Mouse (Mus musculus): ENCODE measurements around the gene Ampd2. TPM values are rescaled to one million over a fixed set of nuclear protein-coding genes. Genes with fewer than 3 reads are reported as not detected.

Gene Ampd2
- polyA plus RNA-seq, 1 experiment from 2014 or later: 53.5 TPM

- Histone ChIP-seq H3K9me3 (ENCODE audit: control insufficient read depth, low read length) (no peaks in the 10 kb centered on the region), H3K4me2 (ENCODE audit: low read depth, low read length) (no peak overlapping the region), H3K36me3 (ENCODE audit: control insufficient read depth, insufficient read depth, low read length) (no peaks in the 10 kb centered on the region; the same call in 1 of the 2 replicates), H3K4me1 (ENCODE audit: control insufficient read depth, insufficient read depth, low read length) (peaks cover 3% of the 10 kb centered on the region; the same call in 1 of the 2 replicates), H3K27ac (ENCODE audit: low read depth, low read length) (no peak overlapping the region), H3K9ac (replicated peaks; ENCODE audit: low read depth, low read length) (no peak overlapping the region), H3K4me3 (ENCODE audit: low read depth, low read length) (no peak overlapping the region), H3K27me3 (ENCODE audit: control insufficient read depth, insufficient read depth, low read length) (no peaks in the 10 kb centered on the region)
- 68% methylated on average over 6 of the region's 6 CpGs for WGBS
- ATAC-seq (ENCODE audit: low read depth): no peak
Measured at GRCm38 (mm10) chr3:108102075-108102474, 15.6 kb upstream of the Ampd2 start.

- Histone ChIP-seq H3K4me1 (ENCODE audit: control insufficient read depth, insufficient read depth, low read length) (peaks cover 3% of the 10 kb centered on the region; the same call in 1 of the 2 replicates), H3K4me3 (ENCODE audit: low read depth, low read length) (no peak overlapping the region), H3K27me3 (ENCODE audit: control insufficient read depth, insufficient read depth, low read length) (no peaks in the 10 kb centered on the region), H3K36me3 (ENCODE audit: control insufficient read depth, insufficient read depth, low read length) (no peaks in the 10 kb centered on the region; the same call in 1 of the 2 replicates), H3K4me2 (ENCODE audit: low read depth, low read length) (no peak overlapping the region), H3K27ac (ENCODE audit: low read depth, low read length) (no peak overlapping the region), H3K9ac (replicated peaks; ENCODE audit: low read depth, low read length) (no peak overlapping the region), H3K9me3 (ENCODE audit: control insufficient read depth, low read length) (no peaks in the 10 kb centered on the region)
- no peak for ATAC-seq (ENCODE audit: low read depth)
- WGBS: 16% methylated on average over 3 of the region's 3 CpGs
Measured at GRCm38 (mm10) chr3:108101594-108101993, 15.1 kb upstream of the Ampd2 start.

- 83% methylated on average over 6 of the region's 6 CpGs for WGBS
- no peak overlapping the region for H3K27ac ChIP-seq (ENCODE audit: low read depth, low read length)
- ATAC-seq (ENCODE audit: low read depth): no peak
Measured at GRCm38 (mm10) chr3:108098316-108098715, 11.9 kb upstream of the Ampd2 start.

GRCm38 (mm10) chr3:108097656-108098055 is 11.2 kb upstream of the Ampd2 start:
- Histone ChIP-seq H3K4me1 (ENCODE audit: control insufficient read depth, insufficient read depth, low read length) (peaks cover 3% of the 10 kb centered on the region; the same call in 1 of the 2 replicates), H3K27ac (ENCODE audit: low read depth, low read length) (no peak overlapping the region), H3K9ac (replicated peaks; ENCODE audit: low read depth, low read length) (no peak overlapping the region), H3K4me3 (ENCODE audit: low read depth, low read length) (no peak overlapping the region), H3K36me3 (ENCODE audit: control insufficient read depth, insufficient read depth, low read length) (no peaks in the 10 kb centered on the region), H3K9me3 (ENCODE audit: control insufficient read depth, low read length) (no peaks in the 10 kb centered on the region), H3K27me3 (ENCODE audit: control insufficient read depth, insufficient read depth, low read length) (no peaks in the 10 kb centered on the region), H3K4me2 (ENCODE audit: low read depth, low read length) (no peak overlapping the region)
- no peak for ATAC-seq (ENCODE audit: low read depth)
- 94% methylated on average over 8 of the region's 8 CpGs for WGBS

More at GRCm38 (mm10) chr3:108098316-108098715, 11.9 kb upstream of the Ampd2 start:
- H3K4me1 ChIP-seq (ENCODE audit: control insufficient read depth, insufficient read depth, low read length): peaks cover 3% of the 10 kb centered on the region; the same call in 1 of the 2 replicates
- no peak overlapping the region for H3K9ac ChIP-seq (replicated peaks; ENCODE audit: low read depth, low read length)
- no peaks in the 10 kb centered on the region for H3K36me3 ChIP-seq (ENCODE audit: control insufficient read depth, insufficient read depth, low read length)
- H3K4me2 ChIP-seq (ENCODE audit: low read depth, low read length): no peak overlapping the region
- no peaks in the 10 kb centered on the region for H3K27me3 ChIP-seq (ENCODE audit: control insufficient read depth, insufficient read depth, low read length)
- no peak overlapping the region for H3K4me3 ChIP-seq (ENCODE audit: low read depth, low read length)
- no peaks in the 10 kb centered on the region for H3K9me3 ChIP-seq (ENCODE audit: control insufficient read depth, low read length)

- no peak for ATAC-seq (ENCODE audit: low read depth)
- Histone ChIP-seq H3K4me3 (ENCODE audit: low read depth, low read length) (no peak overlapping the region), H3K9me3 (ENCODE audit: control insufficient read depth, low read length) (no peaks in the 10 kb centered on the region), H3K36me3 (ENCODE audit: control insufficient read depth, insufficient read depth, low read length) (no peaks in the 10 kb centered on the region), H3K27me3 (ENCODE audit: control insufficient read depth, insufficient read depth, low read length) (no peaks in the 10 kb centered on the region), H3K9ac (replicated peaks; ENCODE audit: low read depth, low read length) (no peak overlapping the region), H3K4me1 (ENCODE audit: control insufficient read depth, insufficient read depth, low read length) (peaks cover 3% of the 10 kb centered on the region; the same call in 1 of the 2 replicates), H3K4me2 (ENCODE audit: low read depth, low read length) (no peak overlapping the region), H3K27ac (ENCODE audit: low read depth, low read length) (no peak overlapping the region)
- WGBS: 90% methylated on average over 10 of the region's 10 CpGs
Measured at GRCm38 (mm10) chr3:108096726-108097125, 10.3 kb upstream of the Ampd2 start.

- no peak overlapping the region for H3K4me2 ChIP-seq (ENCODE audit: low read depth, low read length)
- WGBS: 83% methylated on average over 8 of the region's 8 CpGs
- H3K27ac ChIP-seq (ENCODE audit: low read depth, low read length): no peak overlapping the region
- no peak for ATAC-seq (ENCODE audit: low read depth)
- H3K9me3 ChIP-seq (ENCODE audit: control insufficient read depth, low read length): no peaks in the 10 kb centered on the region
- H3K9ac ChIP-seq (replicated peaks; ENCODE audit: low read depth, low read length): no peak overlapping the region
- peaks cover 3% of the 10 kb centered on the region; the same call in 1 of the 2 replicates for H3K4me1 ChIP-seq (ENCODE audit: control insufficient read depth, insufficient read depth, low read length)
- no peaks in the 10 kb centered on the region for H3K36me3 ChIP-seq (ENCODE audit: control insufficient read depth, insufficient read depth, low read length)
- no peak overlapping the region for H3K4me3 ChIP-seq (ENCODE audit: low read depth, low read length)
- H3K27me3 ChIP-seq (ENCODE audit: control insufficient read depth, insufficient read depth, low read length): no peaks in the 10 kb centered on the region
Measured at GRCm38 (mm10) chr3:108096226-108096625, 9.8 kb upstream of the Ampd2 start.

GRCm38 (mm10) chr3:108094976-108095760 is 8.7 kb upstream of the Ampd2 start:
- Histone ChIP-seq H3K9ac (replicated peaks; ENCODE audit: low read depth, low read length) (no peak overlapping the region), H3K27me3 (ENCODE audit: control insufficient read depth, insufficient read depth, low read length) (no peaks in the 10 kb centered on the region), H3K4me1 (ENCODE audit: control insufficient read depth, insufficient read depth, low read length) (no peaks in the 10 kb centered on the region), H3K27ac (ENCODE audit: low read depth, low read length) (no peak overlapping the region), H3K36me3 (ENCODE audit: control insufficient read depth, insufficient read depth, low read length) (no peaks in the 10 kb centered on the region), H3K4me3 (ENCODE audit: low read depth, low read length) (no peak overlapping the region), H3K4me2 (ENCODE audit: low read depth, low read length) (no peak overlapping the region), H3K9me3 (ENCODE audit: control insufficient read depth, low read length) (no peaks in the 10 kb centered on the region)
- 95% methylated on average over 12 of the region's 12 CpGs for WGBS
- no peak for ATAC-seq (ENCODE audit: low read depth)

GRCm38 (mm10) chr3:108094146-108094545 is 7.7 kb upstream of the Ampd2 start:
- Histone ChIP-seq H3K9ac (replicated peaks; ENCODE audit: low read depth, low read length) (no peak overlapping the region), H3K9me3 (ENCODE audit: control insufficient read depth, low read length) (no peaks in the 10 kb centered on the region), H3K4me2 (ENCODE audit: low read depth, low read length) (no peak overlapping the region), H3K4me3 (ENCODE audit: low read depth, low read length) (no peak overlapping the region), H3K4me1 (ENCODE audit: control insufficient read depth, insufficient read depth, low read length) (no peaks in the 10 kb centered on the region), H3K36me3 (ENCODE audit: control insufficient read depth, insufficient read depth, low read length) (no peaks in the 10 kb centered on the region), H3K27me3 (ENCODE audit: control insufficient read depth, insufficient read depth, low read length) (no peaks in the 10 kb centered on the region), H3K27ac (ENCODE audit: low read depth, low read length) (no peak overlapping the region)
- WGBS: 100% methylated on average over 1 of the region's 1 CpGs
- no peak for ATAC-seq (ENCODE audit: low read depth)

- 76% methylated on average over 6 of the region's 6 CpGs for WGBS
Measured at GRCm38 (mm10) chr3:108093306-108093705, 6.9 kb upstream of the Ampd2 start.

More at GRCm38 (mm10) chr3:108093306-108093705, 6.9 kb upstream of the Ampd2 start:
- Histone ChIP-seq H3K4me1 (ENCODE audit: control insufficient read depth, insufficient read depth, low read length) (no peaks in the 10 kb centered on the region), H3K9me3 (ENCODE audit: control insufficient read depth, low read length) (no peaks in the 10 kb centered on the region), H3K4me2 (ENCODE audit: low read depth, low read length) (no peak overlapping the region), H3K4me3 (ENCODE audit: low read depth, low read length) (no peak overlapping the region), H3K36me3 (ENCODE audit: control insufficient read depth, insufficient read depth, low read length) (no peaks in the 10 kb centered on the region), H3K9ac (replicated peaks; ENCODE audit: low read depth, low read length) (no peak overlapping the region), H3K27ac (ENCODE audit: low read depth, low read length) (no peak overlapping the region), H3K27me3 (ENCODE audit: control insufficient read depth, insufficient read depth, low read length) (no peaks in the 10 kb centered on the region)
- no peak for ATAC-seq (ENCODE audit: low read depth)

All from neural tube, embryonic 14.5 days (tissue).